Mouse (Mus musculus) lung, postnatal 4 days (tissue): ENCODE results near the gene Ppp3cb.
"Not testable (repeated sequence)": the region's sequence is repeated elsewhere in the genome, so short reads cannot be mapped to it uniquely, and the experiment has no call there.

Source experiments
- DNase-seq, 2 experiments: peaks; one replicate each; pipeline ENCODE4 v3.0.0; 2021

Gene Ppp3cb

DNA sequence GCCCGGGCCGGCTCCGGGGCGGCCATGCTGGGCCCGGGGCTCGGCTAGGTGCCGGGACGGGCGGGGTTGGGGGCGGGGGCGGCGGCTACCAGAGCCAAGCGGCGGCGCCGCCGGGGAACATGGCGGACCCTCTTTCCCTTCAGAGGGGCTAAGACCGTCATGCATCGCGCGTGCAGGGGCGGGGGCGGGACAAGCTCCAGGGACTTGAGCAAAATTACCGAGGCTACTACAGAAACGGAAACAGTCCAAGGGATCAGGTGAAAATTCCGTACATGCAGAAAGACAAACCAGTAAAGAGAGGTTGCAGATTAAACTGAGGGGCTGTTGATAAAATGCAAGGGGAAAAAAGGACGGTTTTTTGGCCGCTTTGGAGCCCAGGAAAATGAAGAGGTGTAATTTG, at the start of gene Ppp3cb:
Gene Ppp3cb, minus strand, starts transcription at position 159 of the 400 bp plus-strand sequence.
- peak; percentile 86 to 90 for DNase-seq

GRCm38 (mm10) chr14:20595781-20596180, 49.4 kb upstream of the Ppp3cb start:
- no peak for DNase-seq

GRCm38 (mm10) chr14:20587458-20587857, 41.1 kb upstream of the Ppp3cb start:
- no peak for DNase-seq

DNA sequence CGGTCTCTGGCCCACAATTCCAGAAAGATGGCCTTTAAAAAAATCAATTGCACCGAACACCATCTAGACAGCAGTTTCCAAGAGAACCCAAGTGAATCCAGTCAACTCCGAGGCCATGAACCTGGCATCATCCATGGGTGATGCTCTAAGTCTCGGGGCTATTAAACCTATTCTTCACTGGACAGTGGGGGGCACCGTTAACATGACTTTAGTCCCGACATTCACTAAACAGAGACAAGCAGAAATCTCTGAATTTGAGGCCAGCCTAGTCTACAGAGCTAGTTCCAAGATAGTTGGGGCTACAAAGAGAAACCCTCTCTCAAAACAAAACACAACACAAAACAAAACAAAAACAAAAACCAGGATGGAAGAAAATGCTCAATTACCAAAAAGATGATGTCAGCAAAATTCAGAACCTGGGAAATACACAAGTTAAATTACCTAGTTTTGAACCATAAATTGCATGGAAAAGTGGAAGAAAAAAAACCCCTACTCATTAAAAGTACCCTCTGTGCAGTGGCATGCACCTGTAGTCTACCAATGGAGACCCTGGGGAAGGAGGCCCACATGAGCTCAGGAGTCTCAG, 32.5 kb upstream of the Ppp3cb start:
- DNase-seq: no peak

DNA sequence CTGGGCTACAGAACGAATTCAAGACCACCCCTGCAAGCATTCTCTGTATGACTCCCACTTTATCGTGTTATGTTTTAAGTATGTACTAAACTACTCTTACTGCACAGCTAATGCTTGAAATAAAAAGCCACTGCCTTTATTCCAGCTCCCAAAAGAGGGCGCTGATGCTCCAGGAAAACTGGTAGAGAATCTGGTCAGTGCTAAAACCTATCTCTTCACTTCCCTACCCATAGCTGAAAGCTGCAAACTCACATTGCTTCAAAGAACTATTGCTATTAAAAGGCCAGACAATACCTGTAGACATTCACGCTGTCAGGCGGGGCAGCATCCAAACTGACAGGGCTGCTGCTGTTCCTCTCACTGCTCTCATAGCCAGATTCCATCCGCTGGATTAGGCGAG, 29.8 kb upstream of the Ppp3cb start:
- peak; percentile 29 to 83 for DNase-seq

- not testable (repeated sequence) for DNase-seq
Observed at GRCm38 (mm10) chr14:20573196-20573595, 26.8 kb upstream of the Ppp3cb start.

DNA sequence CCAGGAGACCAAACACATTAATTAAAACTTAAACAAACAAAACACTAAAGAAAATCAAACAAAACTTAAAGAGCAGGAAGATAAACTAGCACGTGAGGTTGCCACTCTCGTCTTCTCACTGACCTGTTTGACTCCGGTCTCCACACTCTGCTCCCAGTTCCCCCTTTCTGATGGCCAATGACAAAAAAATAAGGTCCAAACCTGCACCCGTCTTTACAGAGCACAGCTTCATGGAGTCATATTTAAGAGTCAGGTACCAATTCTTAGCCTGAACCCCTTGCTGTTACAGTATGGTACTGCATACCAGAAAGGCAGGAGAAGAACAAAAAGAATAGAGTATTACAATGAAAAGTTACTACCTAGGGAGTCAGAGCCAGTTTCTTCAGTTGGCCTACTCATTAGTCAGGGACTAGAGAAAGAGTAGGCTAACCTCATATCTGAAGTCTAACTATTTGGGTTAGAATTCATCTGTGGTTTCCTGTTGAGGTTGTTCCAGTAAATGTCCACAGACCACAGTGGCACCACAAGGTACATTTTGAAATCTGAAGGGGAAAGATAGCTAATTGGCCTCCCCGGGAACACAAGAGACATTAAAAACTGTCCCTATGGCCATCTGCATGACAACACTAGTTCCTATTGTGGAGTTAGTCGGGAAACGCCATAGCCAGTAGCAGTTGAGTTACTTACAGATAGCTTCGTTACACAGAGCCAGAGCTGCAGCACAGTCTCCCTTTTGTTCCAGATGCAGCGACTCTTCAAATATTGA, 19.1 kb upstream of the Ppp3cb start:
- DNase-seq: no peak

- DNase-seq: peak in 1 of 2 experiments; percentile 13
Observed at GRCm38 (mm10) chr14:20564692-20565091, 18.3 kb upstream of the Ppp3cb start.

- DNase-seq: no peak
Observed at GRCm38 (mm10) chr14:20561897-20562296, 15.5 kb upstream of the Ppp3cb start.

GRCm38 (mm10) chr14:20550136-20550535, 3.8 kb upstream of the Ppp3cb start:
- no peak for DNase-seq

- DNase-seq: peak; percentile 92 to 97
Observed at GRCm38 (mm10) chr14:20545529-20546331, 643 bp downstream of the Ppp3cb start.

DNA sequence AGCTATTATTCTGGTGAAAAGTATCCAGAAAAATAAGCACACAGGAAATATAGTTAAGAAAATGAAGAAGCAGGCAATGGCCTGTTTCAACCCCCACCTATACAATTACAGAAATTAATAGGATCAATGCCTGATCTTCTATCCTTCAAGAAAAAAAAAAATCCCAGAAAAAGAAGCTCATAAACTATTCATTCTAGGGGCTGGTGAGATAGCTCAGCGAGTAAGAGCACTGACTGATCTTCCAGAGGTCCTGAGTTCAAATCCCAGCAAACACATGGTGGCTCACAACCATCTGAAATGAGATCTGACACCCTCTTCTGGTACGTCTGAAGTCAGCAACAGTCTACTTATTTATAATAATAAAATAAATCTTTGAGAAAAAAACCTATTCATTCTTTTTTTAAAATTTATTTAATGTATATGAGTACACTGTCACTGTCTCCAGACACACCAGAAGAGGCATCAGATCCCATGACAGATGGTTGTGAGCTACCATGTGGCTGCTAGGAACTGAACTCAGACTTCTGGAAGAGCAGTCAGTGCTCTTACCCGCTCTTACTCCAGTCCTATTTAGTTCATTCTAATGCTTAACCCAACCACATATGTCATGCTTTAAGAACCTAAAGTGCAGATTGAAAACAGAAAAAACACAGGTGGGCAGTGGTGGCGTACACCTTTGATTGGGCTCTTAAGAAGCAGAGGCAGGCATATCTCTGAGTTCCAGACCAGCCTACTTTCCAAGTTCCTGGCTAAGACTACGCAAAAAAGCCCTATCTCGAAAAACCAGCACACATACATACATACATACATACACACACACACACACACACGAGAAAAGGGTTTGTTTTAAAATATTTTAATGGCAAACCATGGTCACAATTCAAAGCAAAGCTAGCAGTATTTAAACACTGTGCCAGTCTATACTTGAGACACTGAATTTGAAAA, 1.6 kb downstream of the Ppp3cb start:
- no peak for DNase-seq

- no peak for DNase-seq
Observed at GRCm38 (mm10) chr14:20529643-20530042, 16.7 kb downstream of the Ppp3cb start.

GRCm38 (mm10) chr14:20520179-20520578, 26.2 kb downstream of the Ppp3cb start:
- no peak for DNase-seq

- DNase-seq: no peak
Observed at GRCm38 (mm10) chr14:20508424-20508823, 37.9 kb downstream of the Ppp3cb start.

DNA sequence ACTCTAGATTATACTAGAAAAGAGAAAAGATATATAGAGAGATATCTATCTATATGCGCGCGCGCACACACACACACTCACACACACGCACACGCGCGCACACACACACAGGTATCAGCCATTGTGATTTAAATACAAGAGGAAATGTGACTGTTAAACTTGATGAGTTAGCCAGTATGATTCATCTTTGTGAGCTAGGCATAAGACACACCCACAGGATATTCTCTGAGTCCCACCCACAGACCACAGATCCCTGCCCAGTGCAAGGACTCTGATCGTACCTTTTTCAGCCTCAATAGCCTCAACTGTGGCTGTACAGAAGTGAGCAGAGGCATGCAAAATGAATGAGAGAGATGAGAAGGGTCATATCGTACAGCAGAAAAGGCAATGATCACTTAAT, 43.4 kb downstream of the Ppp3cb start:
- DNase-seq: no peak

- DNase-seq: no peak
Observed at GRCm38 (mm10) chr14:20499982-20500381, 46.4 kb downstream of the Ppp3cb start.

- DNase-seq: no peak
Observed at GRCm38 (mm10) chr14:20496603-20497002, 49.8 kb downstream of the Ppp3cb start, which contains the start of gene Mss51. TSS of gene Mss51 (minus strand) at chr14:20496901.

- no peak for DNase-seq
Observed at GRCm38 (mm10) chr14:20486031-20486430, 60.3 kb downstream of the Ppp3cb start.

- DNase-seq: no peak
Observed at GRCm38 (mm10) chr14:20482051-20482751, 64.2 kb downstream of the Ppp3cb start.

DNA sequence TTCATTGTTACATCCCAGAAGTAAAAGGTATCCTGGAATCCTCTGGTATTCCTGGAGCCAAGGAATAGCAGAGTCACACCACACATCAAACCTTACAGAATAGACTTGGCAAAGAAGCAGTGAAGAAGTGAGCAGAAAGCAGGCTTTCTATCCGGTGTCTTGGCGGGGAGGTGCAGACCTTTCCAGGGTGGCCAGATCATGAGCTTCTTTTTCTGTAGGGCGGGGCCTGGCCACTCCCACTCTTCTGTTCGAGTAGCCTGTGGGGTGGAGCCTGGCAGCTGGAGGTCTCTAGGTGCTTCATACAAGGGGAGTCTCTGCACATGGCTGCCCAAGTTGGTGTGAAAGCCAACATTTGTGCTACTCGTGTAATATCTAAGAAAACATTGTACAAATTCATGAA, 65.2 kb downstream of the Ppp3cb start:
- peak; percentile 36 to 39 for DNase-seq

DNA sequence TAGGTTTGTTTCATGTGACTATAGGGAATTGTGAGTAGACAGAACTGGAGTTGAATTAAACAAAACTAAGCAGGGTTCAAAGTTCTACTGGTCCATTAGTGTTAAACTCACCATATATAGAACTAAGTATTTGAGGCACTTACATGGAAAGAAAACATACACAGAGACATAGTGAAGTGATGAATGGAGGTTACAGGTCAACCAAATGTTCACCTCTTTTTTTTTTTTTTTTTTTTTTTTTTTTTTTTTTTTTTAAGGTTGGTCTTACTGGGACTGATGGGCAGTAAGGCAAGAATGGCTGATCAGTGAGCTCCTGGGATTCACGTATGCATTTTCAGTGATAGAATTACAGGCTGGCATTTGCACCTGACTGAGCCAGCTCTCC, 66.2 kb downstream of the Ppp3cb start:
- DNase-seq: no peak
